Mouse (Mus musculus): ENCODE results near the gene Ubr2. TPM values are rescaled to one million over a fixed set of nuclear protein-coding genes. Genes with fewer than 3 reads are reported as not detected.

The Ubr2 gene
- total RNA-seq, 2 experiments from 2014 or later: 25.8 to 39.0 TPM

DNA sequence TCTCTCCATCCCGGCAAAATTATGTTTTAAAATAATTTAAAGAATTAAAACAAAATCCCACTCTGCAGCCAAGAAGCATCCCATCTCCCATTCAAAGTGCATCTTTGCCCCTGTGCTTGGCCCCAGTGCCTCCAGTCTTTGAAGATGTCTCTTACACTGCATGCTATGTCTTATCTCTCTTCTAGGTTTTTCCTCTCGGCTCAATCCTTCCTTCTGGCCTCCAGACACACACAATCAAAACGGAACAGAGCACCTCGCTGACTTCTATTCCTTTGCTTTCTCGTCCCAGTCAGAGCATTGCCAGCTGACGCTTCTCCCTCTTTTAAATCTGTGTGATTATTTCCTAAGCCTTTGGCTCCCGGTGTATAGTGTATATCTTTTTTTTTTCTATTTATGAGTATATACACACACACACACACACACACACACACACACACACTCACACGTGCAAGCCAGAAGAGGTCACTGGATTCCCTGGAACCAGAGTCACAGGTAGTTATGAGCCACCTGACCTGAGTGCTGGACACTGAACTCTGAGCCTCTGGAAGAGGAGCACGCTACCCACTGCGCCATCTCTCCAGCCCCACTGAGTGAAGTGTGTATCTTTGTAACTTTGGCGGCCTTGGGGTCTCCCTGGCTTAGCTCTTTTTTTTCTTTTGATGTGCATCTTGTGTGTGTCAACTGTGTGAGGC lies 125.0 kb downstream of the Ubr2 start:
- ATAC-seq (replicated peaks; ENCODE audit: poor library complexity): 0 out of 2 replicates have a peak, but pooled peaks have one; percentile 15

DNA sequence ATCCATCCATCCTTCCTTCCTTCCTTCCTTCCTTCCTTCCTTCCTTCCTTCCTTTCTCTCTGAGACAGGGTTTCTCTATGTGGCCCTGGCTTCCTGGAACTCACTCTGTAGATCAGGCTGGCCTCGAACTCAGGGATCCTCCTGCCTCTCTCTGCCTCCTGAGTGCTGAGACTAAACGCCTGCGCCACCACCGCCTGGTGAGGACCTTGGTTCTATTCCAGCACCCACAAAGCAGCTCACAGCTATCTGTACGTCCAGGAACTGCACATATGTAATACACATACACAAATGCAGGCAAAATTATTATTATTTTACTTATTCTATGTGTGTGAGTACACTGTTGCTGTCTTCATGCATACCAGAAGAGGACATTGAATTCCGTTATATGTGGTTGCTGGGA lies 125.6 kb downstream of the Ubr2 start:
- ATAC-seq (replicated peaks; ENCODE audit: poor library complexity): no peak

DNA sequence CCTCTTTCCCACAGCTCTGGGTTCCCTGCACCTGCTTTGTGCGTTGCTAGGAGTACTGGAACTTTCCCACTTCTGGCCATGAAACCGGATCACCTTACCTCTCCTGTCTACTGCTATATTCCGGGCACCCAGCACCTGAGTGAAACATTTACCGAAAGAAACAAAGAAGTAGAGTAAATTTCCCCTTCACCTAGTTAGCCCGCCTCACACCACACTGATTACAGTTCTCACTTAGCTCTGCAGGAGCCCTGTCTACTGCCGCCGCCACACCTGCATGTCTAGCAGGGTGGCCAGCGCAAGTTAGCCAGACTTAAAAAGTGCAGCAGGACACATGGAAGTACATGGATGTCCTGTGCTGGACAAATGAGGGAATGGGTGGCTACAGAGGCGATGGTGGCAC lies 127.2 kb downstream of the Ubr2 start:
- ATAC-seq (replicated peaks; ENCODE audit: poor library complexity): no peak

DNA sequence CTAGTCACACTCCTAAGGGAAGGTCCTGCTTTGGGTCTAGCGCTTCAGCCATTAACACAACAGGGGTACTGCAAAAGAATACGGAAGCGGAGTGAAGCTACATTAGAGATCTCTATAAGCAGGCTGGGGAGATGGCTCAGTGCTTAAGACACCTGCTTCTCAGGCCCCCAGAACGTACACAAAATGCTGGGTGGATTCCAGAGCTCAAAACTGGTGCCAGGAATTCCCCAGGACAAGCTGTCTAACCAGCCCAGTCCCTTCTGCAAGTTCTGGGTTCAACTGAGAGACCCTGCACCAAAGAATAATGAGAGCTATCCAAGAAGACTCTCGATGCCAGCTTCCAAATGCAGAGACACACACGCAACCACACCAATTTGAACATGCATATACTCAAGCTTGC lies 128.6 kb downstream of the Ubr2 start:
- ATAC-seq (replicated peaks; ENCODE audit: poor library complexity): no peak

DNA sequence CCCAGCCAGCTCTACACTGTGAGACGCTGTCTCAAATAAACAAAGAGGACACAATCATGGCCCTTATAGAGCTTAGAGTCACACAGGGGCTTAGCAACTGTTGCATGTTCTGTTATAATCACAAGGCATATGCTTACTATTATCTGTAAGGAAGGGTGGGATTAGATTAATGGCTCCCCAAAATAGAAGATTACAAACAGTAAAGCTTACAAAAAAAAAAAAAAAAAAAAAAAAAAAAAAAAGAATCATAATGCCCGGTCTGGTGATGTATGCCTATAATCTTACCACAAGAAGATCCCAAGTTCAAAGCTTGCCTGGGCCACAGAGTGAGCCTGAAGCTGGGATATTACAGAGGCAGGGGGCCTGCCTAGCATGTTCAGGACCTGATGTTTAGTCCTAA lies 130.0 kb downstream of the Ubr2 start:
- peak; percentile 21 for ATAC-seq (replicated peaks; ENCODE audit: poor library complexity)

DNA sequence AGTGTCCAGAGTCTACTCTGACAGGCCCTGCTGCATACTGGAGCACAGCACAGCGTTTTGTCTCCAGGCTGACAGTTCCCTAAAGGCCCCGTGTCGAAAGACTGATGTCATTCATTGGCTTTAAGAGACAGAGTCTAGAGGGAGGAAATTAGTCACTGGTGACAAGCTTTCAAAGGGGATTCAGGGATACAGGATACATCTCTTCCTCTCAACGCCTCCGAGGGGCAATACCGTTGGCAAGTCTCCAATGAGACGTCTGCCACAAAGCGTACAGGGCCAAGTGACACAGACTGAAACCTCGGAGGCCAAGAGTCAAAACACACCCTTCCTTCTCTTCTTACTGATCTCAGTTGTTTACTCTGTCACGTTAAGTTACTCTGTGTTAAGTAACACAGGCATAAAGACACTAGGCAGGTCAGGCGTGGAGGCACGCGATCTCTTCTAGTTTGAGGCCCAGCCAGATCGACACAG lies 130.5 kb downstream of the Ubr2 start:
- ATAC-seq (replicated peaks; ENCODE audit: poor library complexity): peak; percentile 56

Other genes with a start within 250 kb of the Ubr2 start
- 0.72 and 0.73 TPM in 2 replicates for gene Ptcra, start 246.8 kb downstream of the Ubr2 start, total RNA-seq (2015)
- not detected in 2 replicates for gene Ptcra, start 246.8 kb downstream of the Ubr2 start, total RNA-seq (2017)
- gene 2310039H08Rik, start 237.9 kb downstream of the Ubr2 start, total RNA-seq (2015): 27.3 and 28.5 TPM in 2 replicates
- 10.0 and 16.5 TPM in 2 replicates for gene 2310039H08Rik, start 237.9 kb downstream of the Ubr2 start, total RNA-seq (2017)
- 113 and 123 TPM in 2 replicates for gene Rpl7l1, start 227.9 kb downstream of the Ubr2 start, total RNA-seq (2015)
- 142 and 179 TPM in 2 replicates for gene Rpl7l1, start 227.9 kb downstream of the Ubr2 start, total RNA-seq (2017)
- 20.9 and 26.1 TPM in 2 replicates for gene Bicral, start 152.1 kb downstream of the Ubr2 start, total RNA-seq (2015)
- 16.2 and 20.3 TPM in 2 replicates for gene Bicral, start 152.1 kb downstream of the Ubr2 start, total RNA-seq (2017)
- gene Tbcc, start 119.9 kb downstream of the Ubr2 start, total RNA-seq (2015): 11.3 and 12.5 TPM in 2 replicates
- gene Tbcc, start 119.9 kb downstream of the Ubr2 start, total RNA-seq (2017): 12.5 and 12.8 TPM in 2 replicates
- not detected in 2 replicates for gene Prph2, start 100.1 kb downstream of the Ubr2 start, total RNA-seq (2015)
- not detected in 2 replicates for gene Prph2, start 100.1 kb downstream of the Ubr2 start, total RNA-seq (2017)

Data from megakaryocyte progenitor cell, adult 5-6 weeks (primary cell).